Mouse (Mus musculus): Measurements from ENCODE around the gene Cdkal1.

DNA sequence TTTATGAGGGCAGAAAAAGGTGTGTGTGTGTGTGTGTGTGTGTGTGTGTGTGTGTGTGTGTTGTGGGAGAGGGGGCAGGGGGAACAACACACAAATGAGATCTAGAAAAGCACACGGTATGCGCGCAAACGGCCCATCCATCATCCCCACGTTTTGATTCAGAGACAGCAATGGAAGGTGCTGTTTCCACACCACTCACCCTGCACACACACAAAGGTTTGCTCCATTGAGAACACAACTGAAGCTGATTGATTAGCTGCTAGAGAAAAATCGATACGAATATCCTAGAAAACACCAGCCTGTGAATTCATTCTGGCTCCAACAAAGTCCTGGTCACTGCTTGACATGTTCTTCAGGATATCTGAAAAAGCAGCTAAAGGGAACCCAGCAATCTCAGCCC is 233.6 kb downstream of the Cdkal1 start:
- no peak for TF ChIP-seq HCFC1 (IDR thresholded peaks at IDR 0.05; ENCODE audit: borderline replicate concordance, insufficient read depth, low read length)
- TF ChIP-seq ZC3H11A (IDR thresholded peaks at IDR 0.05; ENCODE audit: borderline replicate concordance, low read depth, low read length), result no peak
- no peak for TF ChIP-seq CHD2 (IDR thresholded peaks at IDR 0.05; ENCODE audit: low read depth, low read length)
- no peak for TF ChIP-seq MAFK (IDR thresholded peaks at IDR 0.05; ENCODE audit: insufficient read depth, low read depth, low read length)
- no peak for TF ChIP-seq ZNF384 (IDR thresholded peaks at IDR 0.05; ENCODE audit: low read depth, low read length)

All from ES-E14 (cell line).